Mouse (Mus musculus) liver, embryonic 13.5 days (tissue): Measurements from ENCODE around the gene Gm20481. TPM values are rescaled to one million over a fixed set of nuclear protein-coding genes. Genes with fewer than 3 reads are reported as not detected.

Source experiments
- ATAC-seq: fragments of 200-750 bp; cut with Nextera tagmentation; 2 replicates; pipeline ENCODE4 v1.8.0; 2017; ENCODE audit warnings: low read depth, mild to moderate bottlenecking, moderate number of reproducible peaks, moderate library complexity
- DNase-seq: peaks from one replicate; pipeline ENCODE4 v3.0.0; 2022
- H3K27ac ChIP-seq: fragments of 300-500 bp; sonication (generic); 2 replicates; pipeline ENCODE4 v1.5.1; 2015; ENCODE audit warnings: moderate library complexity, mild to moderate bottlenecking, inconsistent platforms
- H3K27me3 ChIP-seq: fragments of 300-500 bp; sonication (generic); 2 replicates; pipeline ENCODE4 v1.6.1; 2015; ENCODE audit warnings: mild to moderate bottlenecking, inconsistent platforms
- H3K36me3 ChIP-seq: fragments of 300-500 bp; sonication (generic); 2 replicates; pipeline ENCODE4 v1.6.1; 2015; ENCODE audit warnings: mild to moderate bottlenecking, inconsistent platforms
- H3K4me1 ChIP-seq: fragments of 300-500 bp; sonication (generic); replicated peaks from 2 replicates; pipeline ENCODE4 v1.6.1; 2015; ENCODE audit warnings: inconsistent platforms
- H3K4me2 ChIP-seq: fragments of 300-500 bp; sonication (generic); 2 replicates; pipeline ENCODE4 v1.6.1; 2015; ENCODE audit warnings: inconsistent platforms, mild to moderate bottlenecking, moderate library complexity
- H3K4me3 ChIP-seq: fragments of 300-500 bp; sonication (generic); replicated peaks from 2 replicates; pipeline ENCODE4 v1.5.1; 2015; ENCODE audit warnings: mild to moderate bottlenecking, inconsistent platforms
- H3K9ac ChIP-seq: fragments of 300-500 bp; sonication (generic); 2 replicates; pipeline ENCODE4 v1.6.1; 2015; ENCODE audit warnings: mild to moderate bottlenecking, inconsistent platforms
- H3K9me3 ChIP-seq: fragments of 300-500 bp; sonication (generic); replicated peaks from 2 replicates; pipeline ENCODE4 v1.6.1; 2016; ENCODE audit warnings: inconsistent platforms
- WGBS: fragments of 180-500 bp; shearing (Covaris S2); methylation state at CpG from one replicate; pipeline ENCODE4 v1.1.7; 2015; ENCODE audit not compliant: insufficient replicate concordance; 5-methylcytosine and 5-hydroxymethylcytosine counted together
- polyA plus RNA-seq: library from polyadenylated mRNA; unstranded; fragments of >200 nt; fragmentation: Nextera tagmentation; extraction: Ambion mirVana; gene quantifications from 2 replicates; pipeline ENCODE4 v1.2.1, GENCODE M21; 2015

Gm20481 gene
- polyA plus RNA-seq, 1 experiment from 2014 or later = not detected

DNA sequence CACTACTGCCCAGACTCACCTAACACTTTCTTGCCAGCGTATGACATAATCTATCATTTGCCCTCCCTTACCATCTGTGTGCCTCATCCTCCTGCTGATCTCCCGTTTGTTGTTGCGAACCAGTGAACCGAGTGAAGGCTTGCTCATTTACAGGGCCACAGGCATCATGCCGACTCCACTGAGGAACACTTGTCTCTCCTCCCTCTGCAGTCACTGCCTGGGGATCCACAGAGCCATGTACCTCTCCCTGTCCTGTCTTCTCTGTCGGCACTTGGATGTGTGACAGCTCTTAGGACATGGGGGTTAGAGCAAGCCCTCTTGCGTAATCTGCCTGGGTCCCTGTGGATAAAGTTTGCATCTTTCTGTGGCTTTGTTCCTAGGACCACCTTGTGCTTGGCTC, 39.9 kb downstream of the Gm20481 start:
- Histone ChIP-seq H3K9ac (no peak overlapping the region), H3K27ac (no peak overlapping the region), H3K4me2 (no peak overlapping the region), H3K36me3 (peaks cover 99% of the 10 kb centered on the region), H3K27me3 (no peaks in the 10 kb centered on the region), H3K4me1 (peaks cover 8% of the 10 kb centered on the region), H3K4me3 (no peak overlapping the region), H3K9me3 (no peaks in the 10 kb centered on the region)
- 86% methylated on average over 7 of the region's 7 CpGs for WGBS
- DNase-seq (no peak), ATAC-seq (no peak)

DNA sequence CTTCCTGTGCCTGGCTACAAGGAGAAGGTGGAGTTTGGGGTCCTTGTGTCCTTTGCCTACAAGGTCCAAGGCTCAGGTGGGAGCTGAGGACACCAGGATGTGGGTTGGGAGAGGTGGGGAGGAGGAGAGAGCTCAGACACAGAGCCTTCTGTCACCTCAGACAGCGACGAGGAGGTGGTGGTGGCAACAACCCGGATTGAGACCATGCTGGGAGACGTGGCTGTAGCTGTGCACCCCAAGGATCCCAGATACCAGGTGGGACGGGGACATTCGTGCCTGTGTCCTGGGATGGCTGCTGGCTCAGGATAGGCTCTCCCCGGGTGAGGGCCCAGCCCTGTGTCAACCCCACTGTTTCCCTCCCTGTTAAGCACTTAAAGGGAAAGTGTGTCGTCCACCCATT, 41.7 kb downstream of the Gm20481 start:
- no peak overlapping the region for H3K4me2 ChIP-seq
- DNase-seq = no peak
- peaks cover 100% of the 10 kb centered on the region for H3K36me3 ChIP-seq
- no peak overlapping the region for H3K4me3 ChIP-seq
- peaks cover 14% of the 10 kb centered on the region for H3K4me1 ChIP-seq
- no peaks in the 10 kb centered on the region for H3K27me3 ChIP-seq
- H3K9ac ChIP-seq = no peak overlapping the region
- H3K27ac ChIP-seq = no peak overlapping the region
- no peak for ATAC-seq
- H3K9me3 ChIP-seq = no peaks in the 10 kb centered on the region
- WGBS = 95% methylated on average over 8 of the region's 8 CpGs

DNA sequence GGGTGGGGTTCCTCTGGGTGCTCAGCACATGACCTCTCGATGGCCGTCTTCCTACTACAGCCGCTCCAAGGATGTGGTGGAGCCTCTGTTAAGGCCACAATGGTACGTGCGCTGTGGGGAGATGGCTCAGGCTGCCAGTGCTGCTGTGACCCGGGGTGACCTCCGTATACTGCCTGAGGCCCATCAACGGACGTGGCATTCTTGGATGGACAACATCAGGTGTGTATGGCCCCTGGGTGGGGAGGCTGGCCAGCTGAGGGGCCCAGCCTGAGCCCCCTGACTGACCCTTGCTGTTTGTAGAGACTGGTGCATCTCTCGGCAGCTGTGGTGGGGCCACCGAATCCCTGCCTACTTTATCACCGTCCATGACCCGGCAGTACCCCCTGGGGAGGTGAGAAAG, 42.7 kb downstream of the Gm20481 start:
- Histone ChIP-seq H3K4me2 (no peak overlapping the region), H3K9ac (no peak overlapping the region), H3K27ac (no peak overlapping the region), H3K36me3 (peaks cover 100% of the 10 kb centered on the region), H3K4me1 (peaks cover 20% of the 10 kb centered on the region), H3K4me3 (no peak overlapping the region), H3K27me3 (no peaks in the 10 kb centered on the region), H3K9me3 (no peaks in the 10 kb centered on the region)
- DNase-seq = no peak
- 85% methylated on average over 13 of the region's 13 CpGs for WGBS
- no peak for ATAC-seq

DNA sequence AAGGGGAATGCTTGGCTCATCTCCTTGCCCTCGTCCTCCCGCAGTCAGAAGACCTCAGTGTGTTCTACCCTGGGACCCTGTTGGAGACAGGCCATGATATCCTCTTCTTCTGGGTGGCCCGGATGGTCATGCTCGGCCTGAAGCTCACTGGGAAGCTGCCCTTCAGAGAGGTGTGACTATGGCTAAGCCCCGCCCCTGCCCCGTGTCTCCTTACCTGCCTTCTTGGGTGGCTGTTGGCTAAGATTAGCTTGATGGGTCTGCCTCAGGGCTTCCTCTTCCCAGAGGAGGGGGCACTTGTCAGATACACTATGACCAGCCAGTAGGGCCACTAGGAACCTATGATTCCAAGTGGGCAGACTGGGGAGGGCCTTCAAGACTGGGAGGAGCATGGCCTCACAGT, 43.5 kb downstream of the Gm20481 start:
- WGBS = 75% methylated on average over 6 of the region's 6 CpGs
- Histone ChIP-seq H3K4me2 (no peak overlapping the region), H3K4me3 (no peak overlapping the region), H3K27ac (no peak overlapping the region), H3K27me3 (no peaks in the 10 kb centered on the region), H3K9me3 (no peaks in the 10 kb centered on the region), H3K4me1 (peaks cover 20% of the 10 kb centered on the region), H3K9ac (no peak overlapping the region), H3K36me3 (peaks cover 92% of the 10 kb centered on the region)
- DNase-seq (no peak), ATAC-seq (no peak)

DNA sequence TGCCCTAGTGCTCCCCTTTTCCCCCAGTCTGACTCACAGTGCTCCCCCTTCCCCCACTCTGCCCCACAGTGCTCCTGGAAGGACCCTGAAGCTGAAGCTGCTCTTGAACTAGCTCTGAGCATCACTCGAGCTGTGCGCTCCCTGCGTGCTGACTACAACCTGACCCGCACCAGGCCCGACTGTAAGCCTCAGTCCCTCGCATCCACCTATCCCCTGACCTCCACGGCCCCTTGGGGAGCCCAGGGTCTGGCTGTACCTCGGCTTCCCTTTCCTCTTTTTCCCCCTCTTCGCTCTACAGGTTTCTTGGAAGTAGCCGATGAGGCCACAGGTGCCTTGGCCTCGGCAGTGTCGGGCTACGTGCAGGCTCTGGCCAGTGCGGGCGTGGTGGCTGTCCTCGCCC, 45.6 kb downstream of the Gm20481 start:
- Histone ChIP-seq H3K9me3 (no peaks in the 10 kb centered on the region), H3K4me3 (no peak overlapping the region), H3K27me3 (no peaks in the 10 kb centered on the region), H3K9ac (no peak overlapping the region), H3K27ac (no peak overlapping the region), H3K4me2 (no peak overlapping the region), H3K4me1 (peaks cover 20% of the 10 kb centered on the region), H3K36me3 (peaks cover 72% of the 10 kb centered on the region)
- 89% methylated on average over 16 of the region's 16 CpGs for WGBS
- ATAC-seq = no peak
- DNase-seq = no peak

DNA sequence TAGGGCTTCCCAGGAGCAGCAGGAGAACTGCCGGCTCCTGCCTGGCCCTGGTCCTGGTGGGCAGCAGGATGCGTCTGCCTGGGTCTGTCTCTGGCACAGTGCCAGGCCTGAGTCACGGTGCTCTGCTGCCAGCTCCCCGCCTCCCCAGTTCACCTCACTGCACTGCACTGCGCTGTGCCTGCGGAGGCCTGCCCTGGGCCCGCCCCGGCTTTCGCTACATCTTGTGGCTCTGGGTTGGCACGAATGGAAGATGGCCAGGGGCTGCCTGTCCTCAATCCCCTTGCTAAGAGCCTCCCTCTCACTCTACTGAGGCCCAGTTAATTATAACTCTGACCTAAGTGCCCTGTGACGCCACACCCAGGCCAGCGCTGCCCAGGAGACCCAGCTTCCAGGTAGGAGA, 46.7 kb downstream of the Gm20481 start, which contains the start of gene Vwa7:
TSS of gene Vwa7 (plus strand) at position 204 of the 400 bp plus-strand sequence.
- Histone ChIP-seq H3K27ac (peak within 1 kb of the TSS; percentile 47), H3K4me1 (peaks cover 28% of the 10 kb centered on the region), H3K27me3 (no peaks in the 10 kb centered on the region), H3K36me3 (peaks cover 61% of the 10 kb centered on the region), H3K4me2 (no peak within 1 kb of the TSS), H3K4me3 (no peak within 1 kb of the TSS), H3K9me3 (no peaks in the 10 kb centered on the region), H3K9ac (no peak within 1 kb of the TSS)
- ATAC-seq (no peak), DNase-seq (no peak)
- 80% methylated on average over 12 of the region's 12 CpGs for WGBS

DNA sequence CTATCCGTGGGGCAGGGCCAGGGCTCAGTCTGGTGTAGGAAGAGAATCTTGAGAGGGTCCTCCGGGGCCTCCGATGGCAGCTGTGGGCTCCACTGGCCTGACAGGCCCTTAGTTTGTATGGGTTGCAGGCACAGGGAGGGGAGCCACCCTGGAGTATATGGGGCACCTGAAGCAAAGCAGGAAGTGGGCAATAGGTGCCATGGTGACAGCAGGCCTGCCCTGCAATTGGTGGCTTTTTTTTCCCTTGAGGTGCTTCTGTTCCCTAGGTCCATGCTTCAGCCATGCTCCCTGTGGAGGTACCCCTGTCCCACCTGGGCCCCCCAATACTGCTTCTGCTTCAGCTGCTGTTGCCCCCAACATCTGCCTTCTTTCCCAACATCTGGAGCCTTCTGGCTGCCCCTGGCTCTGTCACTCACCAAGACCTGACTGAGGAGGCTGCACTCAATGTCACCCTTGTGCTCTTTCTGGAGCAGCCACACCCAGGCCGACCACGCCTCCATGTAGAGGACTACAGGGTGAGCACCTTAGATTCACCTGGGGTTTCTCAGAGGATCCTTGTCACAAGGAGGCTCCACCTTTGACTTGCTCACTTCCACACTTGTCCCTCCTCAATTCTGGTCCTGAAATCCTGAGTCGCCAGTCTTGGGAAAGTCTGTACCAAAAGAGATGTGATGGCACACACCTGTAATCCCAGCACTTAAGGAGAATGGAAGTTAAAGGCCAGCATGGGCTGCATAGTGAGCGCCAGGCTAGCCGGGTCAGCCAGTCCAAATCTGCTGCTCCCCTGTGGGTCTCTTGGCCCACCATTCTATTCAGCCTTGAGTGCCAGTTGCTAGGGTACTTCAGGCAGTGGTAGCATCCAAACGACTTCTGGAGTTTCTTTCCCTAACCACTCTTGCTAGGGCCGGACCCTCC, 47.3 kb downstream of the Gm20481 start:
- Histone ChIP-seq H3K4me3 (no peak overlapping the region), H3K9ac (no peak overlapping the region), H3K4me1 (peaks cover 35% of the 10 kb centered on the region), H3K9me3 (no peaks in the 10 kb centered on the region), H3K36me3 (peaks cover 54% of the 10 kb centered on the region), H3K27ac (peak overlapping the region; percentile 47; the same call in 1 of the 2 replicates), H3K4me2 (no peak overlapping the region), H3K27me3 (no peaks in the 10 kb centered on the region)
- 72% methylated on average over 10 of the region's 10 CpGs for WGBS
- DNase-seq = no peak
- ATAC-seq = 0 out of 2 replicates have a peak, but pooled peaks have one; percentile 10

DNA sequence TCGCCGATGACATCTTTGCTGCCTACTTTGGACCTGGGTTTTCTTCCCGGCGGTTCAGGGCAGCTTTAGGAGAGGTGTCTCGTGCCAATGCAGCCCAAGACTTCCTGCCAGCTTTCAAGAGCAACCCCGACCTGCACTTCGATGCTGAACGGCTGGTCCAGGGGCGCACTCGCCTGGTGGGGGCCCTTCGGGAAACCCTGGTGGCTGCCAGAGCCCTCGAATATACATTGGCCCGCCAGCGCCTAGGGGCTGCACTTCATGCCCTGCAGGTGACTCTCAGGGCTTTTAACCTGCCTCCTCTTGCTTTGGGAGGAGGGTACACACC, 48.0 kb downstream of the Gm20481 start:
- H3K27me3 ChIP-seq = no peaks in the 10 kb centered on the region
- peaks cover 48% of the 10 kb centered on the region for H3K36me3 ChIP-seq
- H3K9ac ChIP-seq = no peak overlapping the region
- no peak overlapping the region for H3K4me3 ChIP-seq
- no peak overlapping the region for H3K4me2 ChIP-seq
- WGBS = 72% methylated on average over 14 of the region's 14 CpGs
- peaks cover 41% of the 10 kb centered on the region for H3K4me1 ChIP-seq
- no peak for ATAC-seq
- H3K27ac ChIP-seq = no peak overlapping the region
- DNase-seq = no peak
- no peaks in the 10 kb centered on the region for H3K9me3 ChIP-seq

DNA sequence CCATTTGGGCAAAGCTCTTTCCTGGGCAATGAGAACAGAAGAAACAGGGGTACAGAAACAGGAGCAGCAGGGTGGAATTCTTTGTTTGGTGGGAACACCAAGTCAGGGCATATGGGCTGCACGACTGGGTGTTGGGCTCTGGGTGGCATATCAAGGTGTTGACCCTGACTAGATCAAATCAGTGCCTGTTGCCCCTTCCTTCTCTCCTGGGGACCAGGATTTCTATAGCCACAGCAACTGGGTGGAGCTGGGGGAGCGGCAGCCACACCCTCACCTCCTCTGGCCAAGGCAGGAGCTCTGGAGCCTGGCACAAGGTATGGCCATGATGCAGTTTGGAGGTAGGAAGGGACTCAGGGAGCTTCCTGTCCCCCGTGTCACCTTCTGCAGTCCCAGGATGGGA, 48.5 kb downstream of the Gm20481 start:
- Histone ChIP-seq H3K9ac (no peak overlapping the region), H3K4me3 (no peak overlapping the region), H3K9me3 (no peaks in the 10 kb centered on the region), H3K27ac (no peak overlapping the region), H3K27me3 (no peaks in the 10 kb centered on the region), H3K36me3 (peaks cover 43% of the 10 kb centered on the region), H3K4me2 (no peak overlapping the region), H3K4me1 (peaks cover 46% of the 10 kb centered on the region)
- DNase-seq (no peak), ATAC-seq (no peak)
- WGBS = 61% methylated on average over 3 of the region's 3 CpGs

DNA sequence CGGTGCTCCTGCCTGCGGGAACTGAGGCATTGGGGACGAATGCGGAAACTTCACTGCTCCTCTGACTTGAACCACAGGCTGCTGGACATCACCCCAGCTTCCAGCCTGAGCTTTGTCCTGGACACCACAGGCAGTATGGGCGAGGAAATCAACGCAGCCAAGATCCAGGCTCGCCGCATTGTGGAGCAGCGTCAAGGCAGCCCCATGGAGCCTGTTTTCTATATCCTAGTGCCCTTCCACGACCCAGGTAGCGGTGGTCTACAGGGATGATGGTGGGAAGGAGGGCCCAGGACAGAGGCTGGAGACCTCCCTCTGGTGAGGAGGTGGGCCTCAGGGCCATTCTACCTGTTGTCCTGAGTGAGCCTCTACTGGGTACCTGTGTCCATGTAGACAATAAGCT, 50.2 kb downstream of the Gm20481 start:
- peaks cover 60% of the 10 kb centered on the region for H3K4me1 ChIP-seq
- WGBS = 79% methylated on average over 11 of the region's 11 CpGs
- DNase-seq = no peak

DNA sequence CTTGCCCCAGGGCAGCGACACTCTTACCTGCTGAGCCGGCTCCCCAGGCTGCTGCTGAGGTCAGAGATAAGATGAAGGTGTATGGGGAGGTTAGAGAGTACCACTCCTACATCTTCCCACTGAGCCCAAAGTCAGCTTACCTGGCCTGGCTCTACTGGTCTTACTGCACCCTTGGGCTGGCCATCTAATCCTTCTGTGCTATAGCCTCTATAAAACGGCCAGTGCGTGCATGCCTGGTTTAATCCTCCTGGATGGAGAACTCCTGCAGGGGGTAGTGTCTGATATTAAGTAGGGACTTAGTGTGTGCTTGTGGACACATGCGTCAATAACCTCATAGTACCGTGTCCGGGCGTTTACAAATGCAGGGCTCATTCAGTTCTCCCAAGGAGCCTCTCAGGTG, 50.8 kb downstream of the Gm20481 start:
- DNase-seq (no peak), ATAC-seq (no peak)

More for the DNA sequence above, 50.2 kb downstream of the Gm20481 start:
- no peak overlapping the region for H3K4me2 ChIP-seq
- H3K36me3 ChIP-seq = peaks cover 26% of the 10 kb centered on the region
- H3K27ac ChIP-seq = no peak overlapping the region
- no peak overlapping the region for H3K9ac ChIP-seq
- H3K27me3 ChIP-seq = no peaks in the 10 kb centered on the region
- no peak overlapping the region for H3K4me3 ChIP-seq
- no peaks in the 10 kb centered on the region for H3K9me3 ChIP-seq
- ATAC-seq = no peak

More for the DNA sequence above, 50.8 kb downstream of the Gm20481 start:
- H3K36me3 ChIP-seq = peaks cover 19% of the 10 kb centered on the region
- no peak overlapping the region for H3K9ac ChIP-seq
- no peak overlapping the region for H3K4me3 ChIP-seq
- H3K9me3 ChIP-seq = no peaks in the 10 kb centered on the region
- no peak overlapping the region for H3K4me2 ChIP-seq
- WGBS = 81% methylated on average over 8 of the region's 8 CpGs
- H3K4me1 ChIP-seq = peaks cover 65% of the 10 kb centered on the region
- H3K27me3 ChIP-seq = no peaks in the 10 kb centered on the region
- no peak overlapping the region for H3K27ac ChIP-seq
